Mouse (Mus musculus) kidney, adult 2 months (tissue): ENCODE data around the gene Akr1b8.

ENCODE experiments used
- CTCF ChIP-seq: fragments of 200-500 bp; conservative IDR thresholded peaks from 2 replicates; pipeline ENCODE4 v1.5.1; 2011; ENCODE audit warnings: low read depth, mild to moderate bottlenecking, control low read depth, low read length, moderate library complexity, mixed read lengths; ENCODE audit not compliant: insufficient read depth, insufficient read length
- POLR2A ChIP-seq: fragments of 200-500 bp; IDR thresholded peaks from one replicate; pipeline ENCODE4 v1.6.1; 2011; ENCODE audit warnings: low read depth, low read length, control low read depth

GRCm38 (mm10) chr6:34407403-34407802, 53.5 kb downstream of the Akr1b8 start:
- TF ChIP-seq CTCF (no peak), POLR2A (no peak)
